Mouse (Mus musculus) intestine, postnatal 0 days (tissue): Measurements from ENCODE around the gene Arid5b. TPM values are rescaled to one million over a fixed set of nuclear protein-coding genes. Genes with fewer than 3 reads are reported as not detected.

ENCODE experiments used
- ATAC-seq: fragments of 200-750 bp; cut with Nextera tagmentation; 2 replicates; pipeline ENCODE4 v1.8.0; 2017; ENCODE audit warnings: mild to moderate bottlenecking, moderate TSS enrichment, moderate library complexity
- H3K27ac ChIP-seq: fragments of 300-500 bp; sonication (generic); 2 replicates; pipeline ENCODE4 v1.5.1; 2014; ENCODE audit warnings: mild to moderate bottlenecking, low read depth, low read length, moderate library complexity
- H3K27me3 ChIP-seq: fragments of 300-500 bp; sonication (generic); replicated peaks from 2 replicates; pipeline ENCODE4 v1.6.1; 2014; ENCODE audit warnings: low read length, mixed read lengths; ENCODE audit not compliant: control insufficient read depth, insufficient read depth
- H3K36me3 ChIP-seq: fragments of 300-500 bp; sonication (generic); 2 replicates; pipeline ENCODE4 v1.6.1; 2014; ENCODE audit warnings: mild to moderate bottlenecking, moderate library complexity; ENCODE audit not compliant: control insufficient read depth, insufficient read depth
- H3K4me1 ChIP-seq: fragments of 300-500 bp; sonication (generic); replicated peaks from 2 replicates; pipeline ENCODE4 v1.6.1; 2014; ENCODE audit warnings: antibody characterized with exemption, low read length, mixed read lengths; ENCODE audit not compliant: control insufficient read depth, insufficient read depth
- H3K4me2 ChIP-seq: fragments of 300-500 bp; sonication (generic); replicated peaks from 2 replicates; pipeline ENCODE4 v1.6.1; 2014; ENCODE audit warnings: low read depth, mild to moderate bottlenecking, moderate library complexity
- H3K4me3 ChIP-seq: fragments of 300-500 bp; sonication (generic); 2 replicates; pipeline ENCODE4 v1.5.1; 2014; ENCODE audit warnings: low read depth, low read length
- H3K9ac ChIP-seq: fragments of 300-500 bp; sonication (generic); 2 replicates; pipeline ENCODE4 v1.6.1; 2014; ENCODE audit warnings: mild to moderate bottlenecking, low read depth, low read length
- H3K9me3 ChIP-seq: fragments of 300-500 bp; sonication (generic); 2 replicates; pipeline ENCODE4 v1.6.1; 2016; ENCODE audit warnings: mixed run types; ENCODE audit not compliant: control insufficient read depth
- CTCF ChIP-seq: sonication (generic); IDR thresholded peaks from 2 replicates; pipeline ENCODE4 v1.5.1; 2016; ENCODE audit warnings: low read depth, mild to moderate bottlenecking, control low read depth, antibody characterized with exemption, moderate library complexity
- WGBS: fragments of 180-500 bp; shearing (Covaris S2); extraction: QIAGEN DNeasy Blood & Tissue Kit; methylation state at CpG from one replicate; pipeline ENCODE4 v1.1.7; 2014; 5-methylcytosine and 5-hydroxymethylcytosine counted together
- polyA plus RNA-seq: library from polyadenylated mRNA; unstranded; fragments of >200 nt; fragmentation: Nextera tagmentation; extraction: Ambion mirVana; gene quantifications from 2 replicates; pipeline ENCODE4 v1.2.1, GENCODE M21; 2015

Gene Arid5b
- polyA plus RNA-seq, 1 experiment from 2014 or later = 15.1 TPM

- Histone ChIP-seq H3K36me3 (peaks cover 31% of the 10 kb centered on the region), H3K27me3 (no peaks in the 10 kb centered on the region), H3K9me3 (no peaks in the 10 kb centered on the region), H3K4me1 (no peaks in the 10 kb centered on the region), H3K4me2 (no peak overlapping the region), H3K9ac (no peak overlapping the region), H3K4me3 (no peak overlapping the region), H3K27ac (no peak overlapping the region)
- WGBS = 83% methylated on average over 5 of the region's 5 CpGs
- no peak for TF ChIP-seq CTCF
- ATAC-seq = no peak
Observed at GRCm38 (mm10) chr10:68199440-68199839, 79.1 kb downstream of the Arid5b start.

DNA sequence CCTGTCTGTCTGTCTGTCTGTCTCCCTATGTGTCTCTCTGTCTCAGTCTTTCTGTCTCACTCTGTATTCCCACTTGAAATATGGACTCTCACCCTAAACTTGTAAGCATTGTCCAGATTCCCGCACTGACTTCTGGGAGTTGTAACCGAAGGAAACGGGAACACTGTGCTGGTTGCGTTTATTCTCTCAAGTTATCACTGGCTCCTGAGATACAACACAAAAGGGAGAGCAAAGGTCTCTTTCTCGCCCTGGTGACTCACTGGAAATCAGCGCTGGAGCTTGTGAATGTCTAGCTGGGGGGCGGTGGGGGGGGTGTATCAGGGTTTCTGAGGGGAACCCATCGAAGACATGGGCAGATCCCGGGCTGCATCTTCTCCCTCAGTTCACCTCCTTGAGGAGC lies 82.2 kb downstream of the Arid5b start:
- Histone ChIP-seq H3K4me2 (0 out of 2 replicates have a peak overlapping the region, but pooled peaks have one; percentile 17), H3K27ac (no peak overlapping the region), H3K36me3 (peaks cover 14% of the 10 kb centered on the region), H3K9ac (no peak overlapping the region), H3K27me3 (no peaks in the 10 kb centered on the region), H3K4me1 (no peaks in the 10 kb centered on the region; the same call in 1 of the 2 replicates), H3K4me3 (no peak overlapping the region), H3K9me3 (no peaks in the 10 kb centered on the region)
- no peak for TF ChIP-seq CTCF
- ATAC-seq = peak; percentile 83
- 35% methylated on average over 9 of the region's 9 CpGs for WGBS

GRCm38 (mm10) chr10:68193561-68193960 lies 85.0 kb downstream of the Arid5b start:
- H3K4me1 ChIP-seq = no peaks in the 10 kb centered on the region; the same call in 1 of the 2 replicates
- no peak overlapping the region for H3K9ac ChIP-seq
- H3K4me3 ChIP-seq = no peak overlapping the region
- H3K4me2 ChIP-seq = no peak overlapping the region
- WGBS = 90% methylated on average over 3 of the region's 3 CpGs
- H3K9me3 ChIP-seq = no peaks in the 10 kb centered on the region
- no peaks in the 10 kb centered on the region for H3K27me3 ChIP-seq
- H3K36me3 ChIP-seq = no peaks in the 10 kb centered on the region
- H3K27ac ChIP-seq = no peak overlapping the region
- ATAC-seq = no peak
- no peak for TF ChIP-seq CTCF

- Histone ChIP-seq H3K4me3 (no peak overlapping the region), H3K27me3 (no peaks in the 10 kb centered on the region), H3K4me1 (no peaks in the 10 kb centered on the region; the same call in 1 of the 2 replicates), H3K27ac (no peak overlapping the region), H3K36me3 (no peaks in the 10 kb centered on the region; the same call in 1 of the 2 replicates), H3K4me2 (peak overlapping the region; percentile 52; the same call in 1 of the 2 replicates), H3K9me3 (no peaks in the 10 kb centered on the region), H3K9ac (no peak overlapping the region)
- TF ChIP-seq CTCF = no peak
- WGBS = 46% methylated on average over 3 of the region's 3 CpGs
- no peak for ATAC-seq
Observed at GRCm38 (mm10) chr10:68192824-68193255, 85.7 kb downstream of the Arid5b start.

GRCm38 (mm10) chr10:68191691-68192380 lies 86.7 kb downstream of the Arid5b start:
- Histone ChIP-seq H3K4me2 (peak overlapping the region; percentile 52), H3K36me3 (no peaks in the 10 kb centered on the region; the same call in 1 of the 2 replicates), H3K27me3 (no peaks in the 10 kb centered on the region), H3K4me1 (no peaks in the 10 kb centered on the region; the same call in 1 of the 2 replicates), H3K9me3 (no peaks in the 10 kb centered on the region), H3K9ac (no peak overlapping the region), H3K27ac (no peak overlapping the region), H3K4me3 (0 out of 2 replicates have a peak overlapping the region, but pooled peaks have one; percentile 4)
- TF ChIP-seq CTCF = no peak
- no peak for ATAC-seq
- 35% methylated on average over 13 of the region's 13 CpGs for WGBS

DNA sequence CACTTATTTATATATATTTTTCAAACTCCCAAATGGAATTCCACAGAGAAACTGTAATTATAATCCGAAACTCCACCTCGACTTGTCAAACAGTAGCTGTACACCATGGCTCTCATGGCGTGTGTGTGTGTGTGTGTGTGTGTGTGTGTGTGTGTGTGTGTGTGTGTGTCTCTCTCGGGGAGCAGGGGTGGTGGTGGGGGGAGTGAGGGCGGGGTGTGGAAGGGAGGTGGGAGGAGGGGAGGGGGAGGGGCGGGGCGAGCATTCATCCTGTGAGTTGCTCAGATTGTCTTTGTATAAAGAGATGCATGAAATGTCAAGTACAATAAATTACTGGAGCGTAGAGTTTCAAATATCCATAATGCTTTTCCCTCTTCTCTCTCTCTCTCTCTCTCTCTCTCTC lies 87.4 kb downstream of the Arid5b start:
- no peaks in the 10 kb centered on the region for H3K9me3 ChIP-seq
- no peaks in the 10 kb centered on the region for H3K27me3 ChIP-seq
- H3K4me3 ChIP-seq = no peak overlapping the region
- WGBS = 80% methylated on average over 8 of the region's 8 CpGs
- H3K4me1 ChIP-seq = no peaks in the 10 kb centered on the region; the same call in 1 of the 2 replicates
- no peak overlapping the region for H3K27ac ChIP-seq
- no peak for TF ChIP-seq CTCF
- H3K36me3 ChIP-seq = peaks cover 2% of the 10 kb centered on the region
- H3K4me2 ChIP-seq = no peak overlapping the region
- ATAC-seq = no peak
- H3K9ac ChIP-seq = no peak overlapping the region
